Mouse (Mus musculus) monocyte, adult 2 months (primary cell): ENCODE measurements around the gene Rdh11.

Source experiments
- DNase-seq, 2 experiments: peaks; one replicate each; pipeline ENCODE4 v3.0.0; 2022; ENCODE audit warnings: low spot score in 2 of 2, low read depth in 1 of 2

The Rdh11 gene

DNA sequence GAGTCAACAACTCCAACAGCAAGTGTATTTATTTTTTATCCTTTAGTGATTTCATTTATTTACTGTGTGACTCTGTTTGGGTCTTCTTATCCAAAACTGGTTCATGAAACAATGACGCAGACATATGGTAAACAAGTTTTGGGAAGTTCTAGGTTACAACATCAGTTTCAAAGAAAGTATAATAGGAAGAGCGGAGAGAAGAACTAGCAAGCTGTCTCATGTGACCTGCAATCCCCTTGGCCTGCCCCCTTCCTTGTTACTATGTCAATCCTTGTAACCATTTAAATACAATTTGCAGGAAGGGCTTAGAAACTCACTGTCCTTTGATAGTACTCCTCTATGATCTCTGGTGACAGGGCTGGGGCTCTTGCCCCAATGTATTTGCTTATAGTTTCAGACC is 51.3 kb downstream of the Rdh11 start:
- peak in 1 of 2 experiments; percentile 13 for DNase-seq

DNA sequence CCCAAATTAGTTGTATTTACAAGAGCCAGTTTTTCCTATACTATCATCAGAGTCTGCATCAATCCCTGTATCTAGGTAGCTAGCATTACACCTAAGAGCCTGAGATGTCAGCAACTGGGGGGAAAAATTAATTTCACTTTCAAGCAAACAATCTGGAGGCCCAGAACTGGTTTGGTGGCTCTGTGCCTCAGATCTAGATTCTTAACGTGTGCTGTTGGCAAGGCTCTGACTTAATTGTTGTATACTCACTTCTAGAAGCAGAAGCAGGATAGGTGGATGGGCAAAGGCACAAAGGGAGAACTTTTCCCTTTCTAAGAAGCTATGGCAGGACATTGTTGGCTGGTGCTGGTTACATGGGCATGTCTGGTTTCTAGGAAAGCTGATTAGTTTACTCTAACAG is 52.7 kb downstream of the Rdh11 start:
- DNase-seq, result no peak

GRCm38 (mm10) chr12:79138999-79139398 is 53.1 kb downstream of the Rdh11 start:
- DNase-seq, result no peak

- no peak for DNase-seq
Observed at GRCm38 (mm10) chr12:79136949-79137348, 55.1 kb downstream of the Rdh11 start.

DNA sequence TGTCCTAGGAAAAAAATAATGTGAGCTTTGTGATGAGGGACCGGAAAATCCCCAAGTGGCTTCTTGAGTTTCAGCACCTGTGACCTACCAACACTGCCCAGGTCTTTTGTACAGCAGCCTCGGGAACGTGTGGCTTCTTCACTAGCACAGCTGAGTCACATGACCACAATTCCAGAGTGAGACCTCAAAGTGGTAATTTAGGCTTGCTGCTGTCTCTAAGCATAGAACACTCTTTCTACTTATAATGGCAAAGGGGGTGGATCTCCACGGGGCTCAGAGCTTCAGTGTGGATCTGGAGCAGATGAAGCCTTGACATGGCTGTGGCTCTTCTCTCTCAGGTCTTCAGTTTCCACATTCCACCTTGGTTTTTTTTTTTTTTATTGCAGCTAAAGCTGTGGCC is 57.0 kb downstream of the Rdh11 start:
- no peak for DNase-seq

- no peak for DNase-seq
Observed at GRCm38 (mm10) chr12:79134676-79135075, 57.4 kb downstream of the Rdh11 start.

DNA sequence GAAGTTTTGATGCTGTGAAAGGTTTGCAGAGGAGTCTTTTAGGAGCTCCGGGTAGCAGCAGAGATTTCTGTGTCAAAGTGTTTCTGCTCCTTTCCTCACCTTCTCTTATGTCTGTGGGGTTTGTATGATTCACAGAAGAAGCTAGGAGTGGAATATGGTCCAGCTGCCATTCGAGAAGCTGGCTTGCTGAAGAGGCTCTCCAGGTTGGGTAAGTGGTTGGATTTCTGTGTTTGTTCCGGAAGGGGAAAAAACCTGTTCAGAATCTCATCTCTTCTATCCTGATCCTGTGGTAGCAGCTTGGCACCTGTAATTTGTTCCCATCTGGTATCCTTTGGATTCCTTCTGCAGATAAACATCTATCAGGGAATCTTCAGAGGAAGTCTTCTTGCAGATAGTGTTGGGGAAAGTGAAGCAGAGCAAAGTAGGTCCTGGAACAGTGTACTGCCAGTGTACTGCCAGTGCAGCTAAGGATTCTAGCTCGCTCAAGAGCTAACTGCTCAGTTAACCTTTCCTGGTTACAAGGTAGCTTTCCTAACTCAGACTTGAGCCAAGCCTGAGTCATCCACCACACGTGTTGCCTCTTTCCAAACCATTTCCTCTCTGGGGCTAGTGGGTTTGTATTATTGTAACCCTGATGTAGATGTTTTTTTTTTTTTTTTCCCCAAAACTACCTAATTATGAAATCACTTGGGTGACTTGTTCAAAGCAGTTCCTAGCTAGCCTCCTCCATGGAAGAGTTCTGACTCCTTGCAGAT is 60.2 kb downstream of the Rdh11 start:
- DNase-seq, result peak in 1 of 2 experiments; percentile 36

GRCm38 (mm10) chr12:79131178-79131675 is 60.9 kb downstream of the Rdh11 start:
- DNase-seq, result no peak

- peak in 1 of 2 experiments; percentile 51 for DNase-seq
Observed at GRCm38 (mm10) chr12:79130299-79131177, 61.6 kb downstream of the Rdh11 start, which contains the start of gene Arg2. Gene Arg2, plus strand, starts transcription at chr12:79130777.
